Mouse (Mus musculus): ENCODE results near the gene Mpdu1. TPM values are rescaled to one million over a fixed set of nuclear protein-coding genes. Genes with fewer than 3 reads are reported as not detected.

Gene Mpdu1
- total and polyA plus RNA-seq, 3 experiments: 60.9 to 259 (median 101) TPM

DNA sequence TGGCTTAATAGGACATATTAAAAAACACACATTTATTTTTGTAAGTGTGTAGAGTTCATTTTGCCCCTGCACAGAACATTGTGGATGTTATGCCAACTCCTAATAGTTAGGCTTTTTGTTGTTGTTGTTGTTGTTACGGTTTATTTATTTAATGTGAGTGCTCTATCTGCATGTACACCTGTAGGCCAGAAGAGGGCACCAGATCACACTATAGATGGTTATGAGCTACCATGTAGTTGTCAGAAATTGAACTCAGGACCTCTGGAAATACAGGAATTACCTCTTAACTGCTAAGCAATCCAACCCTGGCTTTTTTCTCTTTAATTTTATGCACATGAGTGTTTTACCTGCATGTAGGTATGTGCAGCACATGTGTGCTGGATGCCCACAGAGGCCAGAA lies 32.6 kb downstream of the Mpdu1 start:
- no peaks in the 10 kb centered on the region for H3K9me3 ChIP-seq (replicated peaks; ENCODE audit: insufficient read depth, low read length)
- H3K9ac ChIP-seq (ENCODE audit: control insufficient read depth, low read depth, low read length, poor library complexity, severe bottlenecking): no peak overlapping the region
- peaks cover 0 to 19% of the 10 kb centered on the region in 2 experiments; a peak in 2 of 4 replicates for H3K36me3 ChIP-seq (ENCODE audit: control insufficient read depth in 1 of 2, insufficient read depth in 2 of 2, low read length in 2 of 2)
- TF ChIP-seq ZNF384 (IDR thresholded peaks at IDR 0.05; ENCODE audit: low read depth, low read length) (no peak), RAD21 (IDR thresholded peaks at IDR 0.05; ENCODE audit: low read depth, low read length) (peak; percentile 46), ELF1 (IDR thresholded peaks at IDR 0.05; ENCODE audit: low read depth, low read length) (no peak), CTCF (IDR thresholded peaks at IDR 0.05 in 2 of 3, conservative IDR thresholded peaks at IDR 0.05 in 1 of 3; ENCODE audit: control insufficient read depth in 1 of 3, insufficient read depth in 1 of 3, low read depth in 2 of 3, low read length in 3 of 3, poor library complexity in 1 of 3, severe bottlenecking in 1 of 3) (peak; percentile 37 to 77 (median 72)), NRF1 (IDR thresholded peaks at IDR 0.05; ENCODE audit: insufficient read depth, low read depth, low read length, poor library complexity, severe bottlenecking) (no peak), ETS1 (IDR thresholded peaks at IDR 0.05; ENCODE audit: low read depth, low read length) (no peak), MYC (IDR thresholded peaks at IDR 0.05; ENCODE audit: low read depth, low read length) (0 out of 2 replicates have a peak, but pooled peaks have one; percentile 52), SIN3A (IDR thresholded peaks at IDR 0.05; ENCODE audit: low read length) (0 out of 2 replicates have a peak, but pooled peaks have one; percentile 47), RCOR1 (IDR thresholded peaks at IDR 0.05; ENCODE audit: low read depth, low read length) (0 out of 2 replicates have a peak, but pooled peaks have one; percentile 4), HCFC1 (IDR thresholded peaks at IDR 0.05; ENCODE audit: low read depth, low read length) (0 out of 2 replicates have a peak, but pooled peaks have one; percentile 54), ZC3H11A (IDR thresholded peaks at IDR 0.05; ENCODE audit: low read depth, low read length) (0 out of 2 replicates have a peak, but pooled peaks have one; percentile 28), SMC3 (IDR thresholded peaks at IDR 0.05; ENCODE audit: low read depth, low read length) (peak; percentile 63)
- peaks cover 20% of the 10 kb centered on the region for H3K79me2 ChIP-seq (ENCODE audit: control insufficient read depth, insufficient read depth, low read length, poor library complexity)
- H3K4me1 ChIP-seq (ENCODE audit: control insufficient read depth in 1 of 2, insufficient read depth in 2 of 2, low read length in 2 of 2): peaks cover 7 to 17% of the 10 kb centered on the region in 2 experiments
- no peaks in the 10 kb centered on the region for H3K27me3 ChIP-seq (ENCODE audit: control insufficient read depth in 1 of 2, insufficient read depth in 2 of 2, low read length in 2 of 2)
- H3K27ac ChIP-seq (ENCODE audit: control insufficient read depth, low read depth, low read length): no peak overlapping the region
- no peak overlapping the region for H3K4me3 ChIP-seq (ENCODE audit: control insufficient read depth in 1 of 2, insufficient read depth in 1 of 2, low read depth in 2 of 2, low read length in 2 of 2)
- DNase-seq (ENCODE audit: low read depth, low spot score): peak; percentile 63

DNA sequence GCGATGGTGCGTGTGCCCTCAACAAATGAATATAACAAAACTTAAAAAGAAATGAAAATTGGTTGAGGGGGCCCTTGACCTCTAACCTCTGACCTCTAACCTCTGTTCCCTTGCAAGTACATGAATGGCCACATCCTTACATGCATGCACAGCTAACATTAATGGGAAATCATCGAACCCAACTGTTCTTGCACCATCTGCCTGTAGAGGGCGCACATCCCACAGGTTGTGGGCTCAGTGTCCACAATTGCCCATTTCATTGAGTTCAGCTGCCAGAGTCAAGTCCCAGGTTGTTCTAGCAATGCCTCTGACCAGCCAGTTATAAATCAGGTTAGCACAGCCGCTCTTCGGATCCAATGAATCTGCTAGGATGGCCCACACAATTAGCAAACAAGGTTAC lies 34.2 kb downstream of the Mpdu1 start:
- Histone ChIP-seq H3K36me3 (ENCODE audit: control insufficient read depth in 1 of 2, insufficient read depth in 2 of 2, low read length in 2 of 2) (peaks cover 0 to 8% of the 10 kb centered on the region in 2 experiments; a peak in 2 of 4 replicates), H3K27me3 (ENCODE audit: control insufficient read depth in 1 of 2, insufficient read depth in 2 of 2, low read length in 2 of 2) (no peaks in the 10 kb centered on the region), H3K27ac (ENCODE audit: control insufficient read depth, low read depth, low read length) (no peak overlapping the region), H3K9ac (ENCODE audit: control insufficient read depth, low read depth, low read length, poor library complexity, severe bottlenecking) (0 out of 2 replicates have a peak overlapping the region, but pooled peaks have one; percentile 23), H3K9me3 (replicated peaks; ENCODE audit: insufficient read depth, low read length) (no peaks in the 10 kb centered on the region), H3K79me2 (ENCODE audit: control insufficient read depth, insufficient read depth, low read length, poor library complexity) (peaks cover 5% of the 10 kb centered on the region), H3K4me1 (ENCODE audit: control insufficient read depth in 1 of 2, insufficient read depth in 2 of 2, low read length in 2 of 2) (peaks cover 3 to 11% of the 10 kb centered on the region in 2 experiments; a peak in 3 of 4 replicates), H3K4me3 (ENCODE audit: control insufficient read depth in 1 of 2, insufficient read depth in 1 of 2, low read depth in 2 of 2, low read length in 2 of 2) (peak overlapping the region in 1 of 2 experiments; percentile 12; a peak in 2 of 4 replicates)
- peak; percentile 90 for DNase-seq (ENCODE audit: low read depth, low spot score)
- TF ChIP-seq USF1 (IDR thresholded peaks at IDR 0.05; ENCODE audit: low read depth, low read length) (no peak), KAT2A (conservative IDR thresholded peaks at IDR 0.05; ENCODE audit: low read depth, low read length) (no peak), ZNF384 (IDR thresholded peaks at IDR 0.05; ENCODE audit: low read depth, low read length) (0 out of 2 replicates have a peak, but pooled peaks have one; percentile 40), MAZ (IDR thresholded peaks at IDR 0.05; ENCODE audit: low read depth, low read length) (peak; percentile 36; the same call in 1 of the 2 replicates), E2F4 (IDR thresholded peaks at IDR 0.05; ENCODE audit: borderline replicate concordance, low read depth, low read length) (no peak), TAL1 (IDR thresholded peaks at IDR 0.05; ENCODE audit: low read length) (no peak), USF2 (IDR thresholded peaks at IDR 0.05; ENCODE audit: borderline replicate concordance in 1 of 2, insufficient read depth in 1 of 2, low read depth in 1 of 2, low read length in 2 of 2) (no peak), GATA1 (IDR thresholded peaks at IDR 0.05; ENCODE audit: low read depth, low read length) (no peak), JUND (IDR thresholded peaks at IDR 0.05; ENCODE audit: low read depth, low read length) (no peak), ETS1 (IDR thresholded peaks at IDR 0.05; ENCODE audit: low read depth, low read length) (no peak), MXI1 (IDR thresholded peaks at IDR 0.05; ENCODE audit: low read depth, low read length) (no peak), NELFE (IDR thresholded peaks at IDR 0.05; ENCODE audit: low read depth, low read length) (0 out of 2 replicates have a peak, but pooled peaks have one; percentile 20), NRF1 (IDR thresholded peaks at IDR 0.05; ENCODE audit: insufficient read depth, low read depth, low read length, poor library complexity, severe bottlenecking) (0 out of 2 replicates have a peak, but pooled peaks have one; percentile 9), CHD2 (IDR thresholded peaks at IDR 0.05; ENCODE audit: low read length) (no peak), ZMIZ1 (IDR thresholded peaks at IDR 0.05; ENCODE audit: low read depth, low read length) (no peak), MAX (IDR thresholded peaks at IDR 0.05; ENCODE audit: low read length) (no peak), TCF12 (IDR thresholded peaks at IDR 0.05; ENCODE audit: low read depth, low read length) (0 out of 2 replicates have a peak, but pooled peaks have one; percentile 14), ELF1 (IDR thresholded peaks at IDR 0.05; ENCODE audit: low read depth, low read length) (no peak), MYC (IDR thresholded peaks at IDR 0.05; ENCODE audit: low read depth, low read length) (0 out of 2 replicates have a peak, but pooled peaks have one; percentile 41), EP300 (IDR thresholded peaks at IDR 0.05; ENCODE audit: low read depth in 1 of 2, low read length in 2 of 2) (no peak), UBTF (IDR thresholded peaks at IDR 0.05; ENCODE audit: borderline replicate concordance, insufficient read depth, low read depth, low read length) (no peak), BHLHE40 (IDR thresholded peaks at IDR 0.05; ENCODE audit: borderline replicate concordance, low read depth, low read length) (0 out of 2 replicates have a peak, but pooled peaks have one; percentile 14)

Measured in MEL (cell line).